Mouse (Mus musculus) neutrophil, adult 65 days (primary cell): ENCODE data around the gene Gm2832. TPM values are rescaled to one million over a fixed set of nuclear protein-coding genes. Genes with fewer than 3 reads are reported as not detected.

ENCODE experiments used
- total RNA-seq: library from RNA; stranded (reverse); gene quantifications from 2 replicates; pipeline ENCODE4 v1.2.4, GENCODE M21; 2023

Gm2832 gene
- total RNA-seq = not detected in 2 replicates

GRCm38 (mm10) chr14:41278505-41278904, at the start of gene Gm2832:
TSS of gene Gm2832 (plus strand) at chr14:41278805.

Other genes starting within 250 kb of the Gm2832 start
- gene Dydc2, start 209.6 kb upstream of the Gm2832 start, total RNA-seq = not detected in 2 replicates
- not detected in 2 replicates for gene Dydc1, start 205.9 kb upstream of the Gm2832 start, total RNA-seq
- not detected in 2 replicates for gene Mat1a, start 173.8 kb upstream of the Gm2832 start, total RNA-seq
- not detected in 2 replicates for gene Sftpa1, start 147.0 kb upstream of the Gm2832 start, total RNA-seq
- not detected in 2 replicates for gene Mbl1, start 127.3 kb upstream of the Gm2832 start, total RNA-seq
- not detected in 2 replicates for gene Sftpd, start 93.7 kb upstream of the Gm2832 start, total RNA-seq
- not detected in 2 replicates for gene Gm5798, start 69.8 kb downstream of the Gm2832 start, total RNA-seq
- not detected in 2 replicates for gene Gm7945, start 107.6 kb downstream of the Gm2832 start, total RNA-seq
- gene Gm6482, start 129.5 kb downstream of the Gm2832 start, total RNA-seq = not detected in 2 replicates
- not detected in 2 replicates for gene Gm7954, start 174.7 kb downstream of the Gm2832 start, total RNA-seq
- gene Gm3486, start 210.7 kb downstream of the Gm2832 start, total RNA-seq = not detected in 2 replicates